Mouse (Mus musculus): Measurements from ENCODE around the gene Gm11172.
"Not testable (repeated sequence)": the region's sequence is repeated elsewhere in the genome, so short reads cannot be mapped to it uniquely, and the experiment has no call there.

Gm11172 gene

DNA sequence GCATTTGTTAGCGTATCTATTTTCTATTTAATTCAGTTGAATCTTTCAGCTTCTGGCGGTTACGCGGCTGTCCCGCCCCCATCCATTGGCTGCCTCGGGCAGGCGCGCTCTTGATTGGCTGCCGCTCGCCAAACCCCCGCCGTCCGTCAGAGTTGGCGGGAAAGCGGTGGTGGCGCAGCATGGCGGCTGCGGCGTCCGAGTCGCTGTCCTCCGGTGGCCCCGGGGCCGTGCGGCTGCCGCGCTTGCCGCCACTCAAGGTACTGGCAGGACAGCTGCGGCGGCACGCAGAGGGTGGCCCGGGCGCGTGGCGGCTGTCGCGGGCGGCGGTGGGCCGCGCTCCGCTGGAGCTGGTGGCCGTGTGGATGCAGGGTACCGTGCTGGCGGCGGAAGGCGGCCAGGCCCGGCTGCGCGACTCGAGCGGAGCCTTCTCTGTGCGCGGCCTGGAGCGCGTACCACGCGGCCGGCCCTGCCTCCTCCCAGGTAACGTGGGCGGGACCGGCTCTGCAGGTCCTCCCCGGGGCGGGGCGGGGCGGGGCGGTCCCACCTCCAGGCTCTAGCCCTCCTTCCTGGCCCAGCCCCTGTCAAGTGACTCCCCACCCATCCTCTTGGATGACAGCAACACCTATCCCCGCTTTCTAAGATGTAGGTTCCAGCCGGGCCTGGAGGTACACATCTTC lies 22.3 kb downstream of the Gm11172 start, which contains the start of gene Rmi2:
Gene Rmi2, plus strand, starts transcription at position 149 of the 677 bp plus-strand sequence.
- peak; percentile 89 to 95 for DNase-seq

- DNase-seq = no peak
Measured at GRCm38 (mm10) chr16:10836388-10836787, 23.7 kb downstream of the Gm11172 start.

GRCm38 (mm10) chr16:10837250-10837649 lies 24.5 kb downstream of the Gm11172 start:
- DNase-seq = no peak

- no peak for DNase-seq
Measured at GRCm38 (mm10) chr16:10837903-10838302, 25.2 kb downstream of the Gm11172 start.

DNA sequence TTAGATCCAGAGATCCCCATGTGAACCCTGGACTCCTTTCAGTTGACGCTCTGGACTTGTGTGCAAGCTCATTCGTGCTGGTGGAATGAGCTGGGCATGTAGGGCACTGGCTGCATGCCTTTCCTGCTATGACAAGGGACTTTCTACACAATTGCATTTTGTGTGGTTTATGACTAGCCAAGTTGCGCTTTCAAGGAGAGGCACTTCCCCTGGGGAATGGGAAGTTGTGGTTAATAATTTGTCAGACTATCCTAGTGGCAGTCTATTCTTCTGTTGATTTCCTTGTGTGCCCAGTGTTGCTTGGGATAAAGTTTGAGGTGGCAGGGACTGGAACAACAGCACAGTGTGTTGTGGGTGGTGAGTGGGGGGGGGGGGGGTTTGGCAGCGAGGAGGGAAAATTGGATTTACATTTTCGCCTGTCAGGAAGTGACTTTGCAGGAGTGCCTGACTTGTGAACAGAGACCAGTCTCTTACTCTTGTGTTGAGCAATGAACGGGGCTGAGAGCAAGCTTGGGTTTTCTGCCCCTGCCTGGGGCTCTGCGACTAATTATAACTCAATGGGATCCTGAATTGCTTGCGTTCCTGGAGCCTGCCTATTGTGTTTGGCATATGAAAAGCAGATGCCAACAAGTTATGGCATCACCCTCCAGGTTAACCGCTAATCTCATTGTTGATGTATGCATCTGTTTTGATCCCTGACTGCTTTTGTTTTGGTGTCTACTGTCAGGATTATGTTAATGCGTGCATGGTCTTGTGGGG lies 26.0 kb downstream of the Gm11172 start:
- DNase-seq = peak in 1 of 2 experiments; percentile 21

- DNase-seq = no peak
Measured at GRCm38 (mm10) chr16:10840018-10840417, 27.3 kb downstream of the Gm11172 start.

- peak; percentile 58 to 74 for DNase-seq
Measured at GRCm38 (mm10) chr16:10842282-10842855, 29.7 kb downstream of the Gm11172 start.

DNA sequence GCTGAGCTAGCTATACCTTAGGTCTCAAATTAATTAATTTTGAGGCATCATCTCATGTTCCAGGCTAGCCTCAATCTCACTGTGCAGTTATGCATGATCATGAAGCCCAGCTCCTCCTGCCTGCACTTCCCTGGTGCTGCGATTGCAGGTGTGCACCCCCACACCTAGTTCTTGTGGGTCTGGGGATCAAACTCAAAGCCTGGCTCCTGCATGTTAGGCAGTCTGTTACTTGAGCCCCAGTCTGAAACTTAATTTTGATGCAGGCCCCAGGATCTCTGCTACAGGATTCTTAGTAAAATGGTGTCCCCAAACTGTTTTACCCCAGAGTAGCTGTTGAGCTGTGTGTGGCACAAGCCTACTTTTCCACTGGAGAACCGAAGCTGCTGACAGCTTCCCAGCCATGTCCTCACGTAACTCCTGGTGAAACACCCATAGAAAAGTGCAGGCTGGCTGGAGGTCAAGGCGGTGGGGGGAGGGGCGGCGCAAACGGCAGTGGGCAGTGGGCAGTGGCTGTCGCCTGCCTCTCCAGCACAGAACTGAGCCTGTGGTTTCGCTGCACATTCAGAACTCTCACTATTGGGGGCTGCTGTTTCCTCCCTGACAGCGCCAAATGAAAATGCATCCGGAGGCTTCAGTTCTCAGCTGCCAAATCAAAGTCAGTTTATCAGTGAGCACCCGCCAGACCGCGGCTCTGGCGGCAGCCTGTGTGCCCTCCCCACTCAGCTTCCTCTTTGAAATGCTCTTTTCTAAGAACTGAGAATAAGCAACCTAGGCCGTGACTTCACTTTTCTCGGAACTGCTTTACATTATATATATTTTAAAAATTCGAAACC lies 31.0 kb downstream of the Gm11172 start:
- DNase-seq = peak; percentile 26 to 48

DNA sequence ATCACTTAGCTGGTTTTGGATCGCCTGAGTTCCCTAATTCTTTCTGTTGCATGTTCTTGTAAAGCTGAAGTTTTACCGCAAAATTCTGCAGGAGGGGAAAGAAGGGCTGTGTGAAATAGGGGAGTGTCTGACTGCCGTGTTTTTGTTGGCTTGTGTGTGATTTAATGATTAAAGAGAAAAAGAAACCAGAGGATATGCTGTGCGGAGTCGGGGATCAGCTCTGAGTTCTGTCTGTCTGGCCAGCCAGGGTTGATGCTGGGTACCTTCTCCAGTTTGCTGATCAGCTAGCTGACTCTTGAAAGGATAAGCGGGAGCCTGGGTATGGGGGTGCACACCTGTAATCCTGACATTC lies 31.6 kb downstream of the Gm11172 start:
- peak in 1 of 2 experiments; percentile 7 for DNase-seq

DNA sequence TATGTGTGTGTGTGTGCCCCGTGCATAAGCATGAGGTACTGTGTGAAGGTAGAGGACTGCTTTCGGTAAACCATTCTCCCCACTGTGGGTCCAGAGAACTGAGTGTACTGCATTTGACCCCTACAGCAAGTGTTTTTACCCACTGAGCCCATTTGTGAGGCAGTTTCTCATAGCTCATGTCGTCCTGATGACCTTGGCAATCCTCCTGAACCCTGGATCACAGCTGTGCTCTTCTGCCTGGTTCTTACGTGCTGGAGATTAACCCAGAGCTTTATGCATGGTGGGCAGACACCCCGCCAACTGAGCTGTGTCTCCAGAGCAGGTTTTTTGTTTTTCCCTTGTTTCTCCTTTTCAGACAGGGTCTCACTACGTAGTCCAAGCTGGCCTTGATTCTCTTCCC lies 33.2 kb downstream of the Gm11172 start:
- DNase-seq = no peak

- peak; percentile 75 to 89 for DNase-seq
Measured at GRCm38 (mm10) chr16:10846503-10846902, 33.8 kb downstream of the Gm11172 start.

DNA sequence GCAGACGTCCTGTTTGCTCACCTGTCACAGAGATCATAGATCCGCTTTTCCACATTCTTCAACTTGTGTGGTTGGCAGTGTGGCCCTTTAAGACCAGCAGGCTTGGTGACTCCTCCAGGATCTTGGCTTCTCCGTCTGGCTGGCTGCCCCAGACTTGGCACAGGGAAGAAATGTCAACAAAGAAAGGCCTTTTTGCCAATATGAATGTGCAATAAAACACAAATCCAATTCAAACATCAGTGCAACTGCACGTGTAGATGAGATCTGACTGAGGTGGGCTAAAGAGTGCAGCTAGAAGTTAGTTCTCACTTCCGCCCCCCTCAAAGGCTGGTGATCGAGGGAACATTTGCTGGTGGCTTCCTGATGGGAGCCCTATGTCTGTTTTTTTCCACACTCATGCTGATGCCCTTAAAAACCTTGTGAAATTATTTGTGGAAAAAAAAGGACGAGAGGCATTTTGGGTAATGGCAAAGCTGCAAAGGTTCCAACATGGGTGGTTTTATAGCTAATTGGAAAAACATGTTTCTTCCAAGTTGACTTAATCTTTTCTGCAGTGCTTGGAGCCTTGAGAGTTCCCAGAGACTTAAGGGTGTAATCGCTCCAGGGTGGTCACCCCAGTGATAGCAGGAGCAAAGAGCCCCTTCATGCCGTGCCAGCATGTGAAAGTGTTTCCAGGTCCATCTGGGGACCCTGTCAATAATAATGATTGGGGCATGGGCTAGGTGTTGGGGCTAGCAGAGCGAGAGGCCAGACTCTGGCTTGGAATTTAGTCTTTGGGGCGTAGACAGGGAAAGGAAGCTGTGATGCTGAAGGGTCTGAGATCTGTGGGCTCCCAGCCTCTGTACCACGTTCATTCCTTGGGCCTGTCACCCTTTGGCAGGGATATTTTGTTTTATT lies 37.5 kb downstream of the Gm11172 start:
- peak; percentile 76 to 84 for DNase-seq

GRCm38 (mm10) chr16:10850905-10851304 lies 38.2 kb downstream of the Gm11172 start:
- no peak for DNase-seq

DNA sequence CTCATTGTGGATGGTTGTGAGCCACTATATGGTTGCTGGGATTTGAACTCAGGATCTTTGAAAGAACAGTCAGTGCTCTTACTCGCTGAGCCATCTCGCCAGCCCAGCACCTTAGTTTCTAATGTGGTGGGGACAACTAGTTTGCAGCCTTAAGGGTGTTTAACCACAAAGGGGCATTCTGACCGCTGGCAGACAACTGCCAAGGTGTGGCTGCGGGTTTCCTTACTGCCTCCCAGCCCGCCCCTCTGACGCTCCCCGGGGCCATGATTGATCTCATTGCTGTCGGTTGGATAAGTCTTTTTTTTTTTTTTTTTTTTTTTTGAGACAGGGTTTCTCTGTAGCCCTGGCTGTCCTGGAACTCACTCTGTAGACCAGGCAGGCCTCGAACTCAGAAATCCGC lies 39.5 kb downstream of the Gm11172 start:
- DNase-seq = not testable (repeated sequence)

- no peak for DNase-seq
Measured at GRCm38 (mm10) chr16:10859726-10860245, 47.1 kb downstream of the Gm11172 start.

- no peak for DNase-seq
Measured at GRCm38 (mm10) chr16:10861408-10861807, 48.7 kb downstream of the Gm11172 start.
